Mouse (Mus musculus): ENCODE measurements around the gene Lrguk. TPM values are rescaled to one million over a fixed set of nuclear protein-coding genes. Genes with fewer than 3 reads are reported as not detected.
A peak's percentile ranks its signal among the peaks of the same experiment; 100 is the strongest.

Lrguk gene
- polyA plus RNA-seq, 1 experiment from 2014 or later = 1.3 TPM

DNA sequence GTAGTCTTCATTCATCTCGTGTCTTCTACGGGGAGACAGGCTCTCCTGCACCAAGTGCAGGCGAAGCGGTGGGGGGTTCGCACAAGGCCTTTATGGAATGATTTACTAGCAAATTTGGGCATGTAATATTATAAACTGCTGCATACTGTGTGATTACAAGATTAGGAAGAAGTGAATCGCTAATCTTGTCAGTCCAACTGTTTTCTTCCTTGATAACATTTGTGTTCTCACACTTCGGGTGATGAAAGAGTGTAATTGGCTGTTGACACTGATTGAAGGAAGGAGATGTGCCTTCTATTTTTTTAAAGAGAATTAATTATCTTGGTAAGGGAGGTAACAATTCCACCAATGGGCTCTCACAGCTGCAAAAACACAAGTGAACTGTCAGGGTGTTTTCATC lies 119.4 kb downstream of the Lrguk start:
- 67% methylated on average over 7 of the region's 7 CpGs for WGBS
- no peak; the same call in 1 of the 2 replicates for ATAC-seq (ENCODE audit: low read depth)
- H3K4me1 ChIP-seq (ENCODE audit: control insufficient read depth, insufficient read depth, low read length) = peaks cover 4% of the 10 kb centered on the region; the same call in 1 of the 2 replicates
- no peaks in the 10 kb centered on the region for H3K36me3 ChIP-seq (ENCODE audit: control insufficient read depth, insufficient read depth, low read length)
- H3K27ac ChIP-seq (ENCODE audit: low read depth, low read length) = no peak overlapping the region
- H3K27me3 ChIP-seq (ENCODE audit: control insufficient read depth, insufficient read depth, low read length) = no peaks in the 10 kb centered on the region
- H3K4me2 ChIP-seq (ENCODE audit: low read depth, low read length) = no peak overlapping the region
- no peak overlapping the region for H3K4me3 ChIP-seq (ENCODE audit: low read depth, low read length)
- no peaks in the 10 kb centered on the region for H3K9me3 ChIP-seq (ENCODE audit: control insufficient read depth, low read length)
- no peak overlapping the region for H3K9ac ChIP-seq (replicated peaks; ENCODE audit: low read depth, low read length)

DNA sequence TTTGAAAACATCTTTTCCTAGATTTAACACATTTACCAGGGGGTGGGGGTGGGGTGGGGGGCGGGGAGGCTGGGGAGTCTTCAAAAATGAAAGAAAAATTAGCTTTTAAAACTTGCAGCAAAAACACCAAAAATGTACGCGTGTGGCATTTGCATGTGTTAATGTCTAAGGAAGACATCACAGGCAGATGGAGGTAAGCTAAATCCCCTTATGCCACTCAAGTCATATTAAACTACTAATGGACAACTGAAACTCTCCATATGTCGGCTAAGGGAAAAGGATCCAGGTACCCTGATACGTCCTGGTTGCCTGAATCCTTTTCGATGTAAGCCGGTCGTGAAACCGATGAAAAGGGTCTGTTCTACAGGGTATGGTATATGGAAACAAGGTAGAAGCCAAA lies 119.8 kb downstream of the Lrguk start:
- no peak overlapping the region for H3K27ac ChIP-seq (ENCODE audit: low read depth, low read length)
- H3K36me3 ChIP-seq (ENCODE audit: control insufficient read depth, insufficient read depth, low read length) = no peaks in the 10 kb centered on the region
- H3K9ac ChIP-seq (replicated peaks; ENCODE audit: low read depth, low read length) = no peak overlapping the region
- no peak overlapping the region for H3K4me2 ChIP-seq (ENCODE audit: low read depth, low read length)
- 94% methylated on average over 9 of the region's 9 CpGs for WGBS
- H3K27me3 ChIP-seq (ENCODE audit: control insufficient read depth, insufficient read depth, low read length) = no peaks in the 10 kb centered on the region
- peaks cover 8% of the 10 kb centered on the region for H3K4me1 ChIP-seq (ENCODE audit: control insufficient read depth, insufficient read depth, low read length)
- no peak overlapping the region for H3K4me3 ChIP-seq (ENCODE audit: low read depth, low read length)
- ATAC-seq (ENCODE audit: low read depth) = no peak
- H3K9me3 ChIP-seq (ENCODE audit: control insufficient read depth, low read length) = no peaks in the 10 kb centered on the region

DNA sequence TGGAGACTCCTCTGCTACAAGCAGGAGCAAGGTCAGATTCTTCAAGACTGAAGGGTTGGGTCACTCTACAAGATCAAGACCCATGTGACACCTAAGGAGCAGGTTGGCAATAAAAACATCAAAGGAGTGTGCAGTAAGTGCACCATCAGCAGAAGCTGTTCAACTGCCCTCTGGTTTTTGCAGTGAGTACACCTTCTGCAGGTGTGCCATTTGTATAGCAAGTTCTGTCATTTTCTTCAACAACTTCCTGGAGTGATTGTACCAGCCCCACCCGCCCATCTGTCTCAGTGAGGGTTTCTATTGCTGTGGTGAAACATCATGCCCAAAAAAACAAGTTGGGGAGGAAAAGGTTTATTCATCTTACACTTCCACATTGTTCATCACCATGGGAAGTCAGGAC lies 120.6 kb downstream of the Lrguk start:
- peaks cover 12% of the 10 kb centered on the region for H3K4me1 ChIP-seq (ENCODE audit: control insufficient read depth, insufficient read depth, low read length)
- H3K9ac ChIP-seq (replicated peaks; ENCODE audit: low read depth, low read length) = no peak overlapping the region
- H3K4me2 ChIP-seq (ENCODE audit: low read depth, low read length) = no peak overlapping the region
- H3K27ac ChIP-seq (ENCODE audit: low read depth, low read length) = no peak overlapping the region
- no peaks in the 10 kb centered on the region for H3K9me3 ChIP-seq (ENCODE audit: control insufficient read depth, low read length)
- ATAC-seq (ENCODE audit: low read depth) = no peak
- no peak overlapping the region for H3K4me3 ChIP-seq (ENCODE audit: low read depth, low read length)
- H3K36me3 ChIP-seq (ENCODE audit: control insufficient read depth, insufficient read depth, low read length) = no peaks in the 10 kb centered on the region
- WGBS = 79% methylated on average over 1 of the region's 1 CpGs
- H3K27me3 ChIP-seq (ENCODE audit: control insufficient read depth, insufficient read depth, low read length) = no peaks in the 10 kb centered on the region

DNA sequence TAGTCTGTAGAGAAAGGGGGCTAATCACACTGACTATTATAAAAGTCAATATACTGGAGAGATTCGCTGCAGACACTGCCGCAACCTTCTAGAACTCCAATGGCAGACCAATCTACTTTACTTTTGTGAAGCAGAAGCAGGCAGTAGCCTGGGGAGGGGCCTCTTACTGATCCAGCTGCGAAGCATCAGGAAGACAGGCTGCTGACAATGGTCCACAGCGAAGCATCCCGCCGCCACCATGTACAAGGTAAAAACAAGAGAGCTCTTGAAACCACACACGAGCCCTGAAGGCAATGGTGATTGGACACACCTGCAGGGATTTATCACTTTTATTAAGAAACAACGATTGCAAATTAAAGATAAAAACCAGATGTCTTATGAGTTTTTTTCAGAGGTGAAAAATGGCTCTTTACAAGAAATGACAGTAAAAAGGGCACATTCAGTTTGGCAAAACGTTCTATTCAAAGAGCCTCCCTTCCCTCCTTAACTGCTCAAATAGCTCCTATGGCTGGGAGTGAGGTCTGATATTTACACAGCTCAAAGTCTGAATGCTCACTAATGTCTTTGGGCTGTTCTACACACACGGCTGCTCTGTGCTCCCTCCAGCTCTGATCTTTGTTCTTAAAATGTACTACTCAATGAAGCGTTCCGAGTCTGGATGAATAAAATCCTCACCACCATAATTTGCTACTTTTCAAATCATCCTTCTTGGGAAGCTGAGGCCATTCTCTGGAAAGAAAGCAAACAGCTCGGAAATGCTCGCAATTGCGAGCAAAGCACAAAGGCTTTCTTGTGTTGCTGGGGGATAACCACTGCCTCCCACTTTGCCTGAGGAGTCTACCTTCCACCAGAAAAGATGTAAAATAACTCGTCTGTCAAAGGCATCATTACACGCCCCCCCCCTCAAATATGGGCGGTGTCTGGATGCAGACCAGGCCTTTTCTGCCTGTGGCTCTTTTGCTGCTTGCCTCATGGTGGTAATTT lies 124.1 kb downstream of the Lrguk start:
- H3K27ac ChIP-seq (ENCODE audit: low read depth, low read length) = peak overlapping the region; percentile 52; the same call in 1 of the 2 replicates
- 47% methylated on average over 18 of the region's 18 CpGs for WGBS
- no peak overlapping the region for H3K9ac ChIP-seq (replicated peaks; ENCODE audit: low read depth, low read length)
- no peak overlapping the region for H3K4me2 ChIP-seq (ENCODE audit: low read depth, low read length)
- peaks cover 8% of the 10 kb centered on the region for H3K36me3 ChIP-seq (ENCODE audit: control insufficient read depth, insufficient read depth, low read length)
- H3K9me3 ChIP-seq (ENCODE audit: control insufficient read depth, low read length) = no peaks in the 10 kb centered on the region
- H3K27me3 ChIP-seq (ENCODE audit: control insufficient read depth, insufficient read depth, low read length) = no peaks in the 10 kb centered on the region
- no peak for ATAC-seq (ENCODE audit: low read depth)
- H3K4me1 ChIP-seq (ENCODE audit: control insufficient read depth, insufficient read depth, low read length) = peaks cover 12% of the 10 kb centered on the region
- H3K4me3 ChIP-seq (ENCODE audit: low read depth, low read length) = no peak overlapping the region

DNA sequence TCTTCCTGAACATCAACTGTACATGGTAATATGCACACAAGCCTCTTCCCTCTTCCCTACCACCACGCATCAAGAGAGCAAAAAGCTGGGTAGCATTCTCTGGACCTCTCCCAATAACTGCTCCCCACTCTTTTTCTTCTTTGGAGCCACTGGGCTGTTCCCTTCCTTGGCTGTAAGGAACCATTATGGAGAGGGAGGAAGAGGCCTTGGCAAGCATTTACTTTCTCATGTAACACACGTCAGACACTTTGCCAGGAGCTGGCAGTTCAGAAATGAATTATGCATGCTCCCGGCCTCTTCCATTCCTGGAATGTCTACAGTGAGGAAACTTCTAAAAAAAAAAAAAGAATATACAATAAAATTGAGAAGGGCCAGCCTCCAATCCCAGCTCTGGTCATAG lies 125.0 kb downstream of the Lrguk start:
- 37% methylated on average over 3 of the region's 3 CpGs for WGBS
- H3K4me3 ChIP-seq (ENCODE audit: low read depth, low read length) = no peak overlapping the region
- H3K4me1 ChIP-seq (ENCODE audit: control insufficient read depth, insufficient read depth, low read length) = peaks cover 12% of the 10 kb centered on the region
- no peaks in the 10 kb centered on the region for H3K9me3 ChIP-seq (ENCODE audit: control insufficient read depth, low read length)
- no peaks in the 10 kb centered on the region for H3K27me3 ChIP-seq (ENCODE audit: control insufficient read depth, insufficient read depth, low read length)
- H3K27ac ChIP-seq (ENCODE audit: low read depth, low read length) = peak overlapping the region; percentile 52; the same call in 1 of the 2 replicates
- peaks cover 8% of the 10 kb centered on the region for H3K36me3 ChIP-seq (ENCODE audit: control insufficient read depth, insufficient read depth, low read length)
- H3K4me2 ChIP-seq (ENCODE audit: low read depth, low read length) = no peak overlapping the region
- no peak overlapping the region for H3K9ac ChIP-seq (replicated peaks; ENCODE audit: low read depth, low read length)
- no peak for ATAC-seq (ENCODE audit: low read depth)

DNA sequence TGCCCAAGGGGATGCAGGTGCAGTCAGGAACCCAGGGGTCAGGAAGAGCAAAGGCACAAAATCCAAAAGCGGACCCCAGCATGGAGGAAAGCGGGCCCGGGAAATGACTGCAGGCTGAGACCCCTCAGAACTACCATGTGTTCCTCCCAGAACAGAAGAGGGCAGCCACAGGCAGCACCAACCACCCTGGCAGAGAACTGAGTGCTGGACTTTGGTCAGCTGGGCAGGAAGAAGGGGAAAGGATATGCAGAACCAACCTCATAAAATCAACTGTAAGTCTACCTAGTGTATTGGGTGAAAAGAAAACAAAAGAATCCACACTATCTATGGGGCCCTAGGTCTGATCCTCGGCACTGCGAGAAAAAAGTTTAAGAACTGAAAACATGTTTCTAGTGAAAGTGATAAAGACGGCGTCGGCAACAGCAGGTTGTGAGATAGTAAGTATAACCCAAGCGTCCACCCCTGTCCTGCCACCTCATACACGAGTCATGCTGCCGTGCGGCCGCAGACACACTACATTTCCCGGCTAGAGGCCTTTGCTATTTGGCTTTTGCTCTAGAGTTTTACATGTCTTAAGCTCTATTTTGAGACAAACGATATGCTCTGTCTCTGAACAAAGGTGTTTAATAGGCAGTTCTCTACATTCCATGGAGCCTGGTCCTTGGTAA lies 126.0 kb downstream of the Lrguk start:
- Histone ChIP-seq H3K9ac (replicated peaks; ENCODE audit: low read depth, low read length) (no peak overlapping the region), H3K27me3 (ENCODE audit: control insufficient read depth, insufficient read depth, low read length) (no peaks in the 10 kb centered on the region), H3K4me1 (ENCODE audit: control insufficient read depth, insufficient read depth, low read length) (peaks cover 12% of the 10 kb centered on the region), H3K27ac (ENCODE audit: low read depth, low read length) (no peak overlapping the region), H3K4me2 (ENCODE audit: low read depth, low read length) (no peak overlapping the region), H3K4me3 (ENCODE audit: low read depth, low read length) (no peak overlapping the region), H3K36me3 (ENCODE audit: control insufficient read depth, insufficient read depth, low read length) (peaks cover 11% of the 10 kb centered on the region), H3K9me3 (ENCODE audit: control insufficient read depth, low read length) (no peaks in the 10 kb centered on the region)
- WGBS = 91% methylated on average over 15 of the region's 15 CpGs
- ATAC-seq (ENCODE audit: low read depth) = no peak

DNA sequence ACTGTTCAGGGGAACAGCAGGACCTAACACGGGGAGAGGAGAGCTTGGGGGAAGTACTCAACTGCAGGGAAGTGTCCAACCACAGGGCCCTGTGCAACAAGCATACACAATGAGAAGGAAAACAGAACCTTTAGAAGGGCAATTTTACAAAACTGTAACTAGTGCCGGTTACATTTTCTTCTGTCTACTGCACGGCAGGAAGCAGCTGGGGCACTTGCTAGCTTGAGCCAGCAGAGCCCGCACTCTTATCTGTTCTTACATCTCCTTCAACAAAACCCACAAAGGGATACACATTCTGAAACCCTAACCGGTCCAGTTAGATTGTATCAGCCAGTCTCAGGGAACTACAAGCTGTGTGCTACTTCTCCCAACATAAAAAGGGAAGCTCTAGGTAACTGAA lies 126.8 kb downstream of the Lrguk start:
- H3K36me3 ChIP-seq (ENCODE audit: control insufficient read depth, insufficient read depth, low read length) = peaks cover 18% of the 10 kb centered on the region
- H3K9me3 ChIP-seq (ENCODE audit: control insufficient read depth, low read length) = no peaks in the 10 kb centered on the region
- no peaks in the 10 kb centered on the region for H3K27me3 ChIP-seq (ENCODE audit: control insufficient read depth, insufficient read depth, low read length)
- H3K4me3 ChIP-seq (ENCODE audit: low read depth, low read length) = no peak overlapping the region
- no peak overlapping the region for H3K9ac ChIP-seq (replicated peaks; ENCODE audit: low read depth, low read length)
- no peak overlapping the region for H3K27ac ChIP-seq (ENCODE audit: low read depth, low read length)
- WGBS = 68% methylated on average over 5 of the region's 5 CpGs
- peaks cover 12% of the 10 kb centered on the region for H3K4me1 ChIP-seq (ENCODE audit: control insufficient read depth, insufficient read depth, low read length)
- no peak overlapping the region for H3K4me2 ChIP-seq (ENCODE audit: low read depth, low read length)
- no peak for ATAC-seq (ENCODE audit: low read depth)

DNA sequence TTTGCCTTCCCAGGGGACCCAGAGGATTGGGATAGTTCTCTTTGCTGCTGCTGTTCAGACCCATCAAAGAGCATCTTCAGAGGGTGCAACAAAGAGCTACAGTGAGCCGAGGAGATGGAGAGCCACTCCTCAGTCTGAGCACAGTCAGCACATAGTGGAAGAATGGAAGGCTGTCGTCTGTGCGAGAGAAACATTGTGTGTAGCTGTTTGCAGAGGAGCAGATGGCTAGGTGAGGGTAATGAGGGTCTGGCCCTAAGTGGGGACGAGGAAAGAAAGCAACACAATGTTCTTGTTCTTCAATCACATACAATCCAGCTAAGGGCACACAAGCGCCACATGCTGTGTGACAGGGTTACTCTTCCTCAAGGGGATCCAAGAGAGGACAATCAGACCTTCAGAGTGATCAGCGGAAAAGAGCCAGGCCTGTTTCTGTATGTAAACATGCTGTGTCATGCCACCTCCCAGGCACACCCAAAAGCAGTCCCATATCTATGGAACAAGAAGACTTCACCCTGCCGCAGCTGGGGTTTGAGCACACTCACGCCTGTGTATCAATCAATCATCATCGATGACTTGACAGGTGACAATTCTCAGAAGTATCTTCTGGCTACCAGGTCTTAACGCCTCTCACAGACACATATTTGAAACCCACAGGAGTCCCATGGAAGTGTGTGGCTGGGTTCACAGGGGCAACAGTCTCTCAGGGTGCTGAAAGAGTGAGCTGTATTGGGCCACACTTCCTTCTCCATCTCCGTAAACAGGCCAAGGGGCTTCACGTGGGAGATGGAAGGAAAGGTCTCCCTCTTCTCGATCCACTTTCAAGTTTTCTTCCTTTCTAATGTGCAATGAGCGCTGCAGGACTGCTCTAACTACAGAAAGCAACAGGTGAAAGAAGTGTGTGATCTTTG lies 127.8 kb downstream of the Lrguk start:
- WGBS = 80% methylated on average over 14 of the region's 14 CpGs
- Histone ChIP-seq H3K36me3 (ENCODE audit: control insufficient read depth, insufficient read depth, low read length) (peaks cover 26% of the 10 kb centered on the region), H3K9me3 (ENCODE audit: control insufficient read depth, low read length) (no peaks in the 10 kb centered on the region), H3K27me3 (ENCODE audit: control insufficient read depth, insufficient read depth, low read length) (no peaks in the 10 kb centered on the region), H3K4me1 (ENCODE audit: control insufficient read depth, insufficient read depth, low read length) (peaks cover 12% of the 10 kb centered on the region), H3K4me2 (ENCODE audit: low read depth, low read length) (no peak overlapping the region), H3K27ac (ENCODE audit: low read depth, low read length) (no peak overlapping the region), H3K9ac (replicated peaks; ENCODE audit: low read depth, low read length) (no peak overlapping the region), H3K4me3 (ENCODE audit: low read depth, low read length) (no peak overlapping the region)
- no peak for ATAC-seq (ENCODE audit: low read depth)

Measured in neural tube, embryonic 14.5 days (tissue).